Mouse (Mus musculus): ENCODE results near the gene Ramp2. TPM values are rescaled to one million over a fixed set of nuclear protein-coding genes. Genes with fewer than 3 reads are reported as not detected.

The Ramp2 gene
- polyA plus RNA-seq, 1 experiment = 20.5 TPM

DNA sequence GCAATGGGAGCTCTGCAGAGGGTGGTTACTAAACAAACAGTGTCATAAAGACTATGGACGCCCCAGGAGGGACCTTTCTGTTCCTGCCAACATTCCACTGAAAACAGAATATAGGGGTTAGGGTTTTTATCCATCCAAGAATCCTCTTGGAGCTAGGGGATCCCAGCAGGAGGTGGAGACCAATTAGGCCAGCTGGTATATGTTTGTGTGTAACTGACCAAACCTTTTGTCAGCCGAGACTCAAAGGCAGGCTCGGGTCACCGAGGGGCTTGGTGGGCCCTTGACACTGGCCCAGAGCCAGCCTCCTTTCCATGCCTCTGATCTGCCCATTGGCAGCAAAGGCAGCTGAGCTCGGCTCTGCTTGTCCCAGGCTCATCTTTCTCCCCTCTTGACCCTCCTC is 37.1 kb downstream of the Ramp2 start:
- no peak for DNase-seq
- no peak overlapping the region for H3K27ac ChIP-seq (ENCODE audit: control insufficient read depth, insufficient read depth, low read length)
- H3K36me3 ChIP-seq (ENCODE audit: control insufficient read depth, insufficient read depth, low read length) = peaks cover 13% of the 10 kb centered on the region
- H3K4me3 ChIP-seq (ENCODE audit: control insufficient read depth, insufficient read depth, low read length) = no peak overlapping the region
- H3K27me3 ChIP-seq (ENCODE audit: control insufficient read depth, insufficient read depth, low read length) = no peaks in the 10 kb centered on the region
- 89% methylated on average over 5 of the region's 5 CpGs for WGBS
- TF ChIP-seq CTCF (IDR thresholded peaks at IDR 0.05; ENCODE audit: borderline replicate concordance, control insufficient read depth, extremely low read depth, insufficient read depth, low read length, poor library complexity) = no peak
- no peak for TF ChIP-seq POLR2A (IDR thresholded peaks at IDR 0.05; ENCODE audit: control insufficient read depth, extremely low read depth, insufficient read depth, low read length, poor library complexity)
- H3K4me1 ChIP-seq (replicated peaks; ENCODE audit: control insufficient read depth, insufficient read depth, low read length) = peaks cover 8% of the 10 kb centered on the region

DNA sequence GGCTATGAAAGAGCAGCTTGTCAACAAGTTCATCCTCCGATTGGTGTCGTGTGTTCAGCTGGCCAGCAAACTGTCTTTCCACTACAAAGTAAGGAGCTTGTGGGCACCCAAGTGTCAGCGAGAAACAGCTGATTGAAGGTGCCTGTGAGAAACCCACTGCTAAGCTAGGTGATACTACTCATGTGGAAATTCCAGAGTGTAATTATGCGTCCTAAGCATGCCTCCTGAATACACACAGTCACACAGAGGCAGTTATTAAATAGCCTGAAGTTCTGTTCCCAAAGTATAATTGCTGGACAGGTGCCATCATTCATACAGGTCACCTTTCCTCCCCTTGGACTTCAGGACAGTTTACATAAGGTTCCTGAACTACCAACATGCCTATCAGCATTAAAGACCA is 38.0 kb downstream of the Ramp2 start:
- no peak overlapping the region for H3K4me3 ChIP-seq (ENCODE audit: control insufficient read depth, insufficient read depth, low read length)
- whole genome bisulfite sequencing = 89% methylated on average over 4 of the region's 4 CpGs
- TF ChIP-seq CTCF (IDR thresholded peaks at IDR 0.05; ENCODE audit: borderline replicate concordance, control insufficient read depth, extremely low read depth, insufficient read depth, low read length, poor library complexity) (no peak), POLR2A (IDR thresholded peaks at IDR 0.05; ENCODE audit: control insufficient read depth, extremely low read depth, insufficient read depth, low read length, poor library complexity) (no peak)
- no peak for DNase-seq
- no peak overlapping the region for H3K27ac ChIP-seq (ENCODE audit: control insufficient read depth, insufficient read depth, low read length)
- H3K36me3 ChIP-seq (ENCODE audit: control insufficient read depth, insufficient read depth, low read length) = peaks cover 20% of the 10 kb centered on the region
- peaks cover 4% of the 10 kb centered on the region for H3K4me1 ChIP-seq (replicated peaks; ENCODE audit: control insufficient read depth, insufficient read depth, low read length)
- H3K27me3 ChIP-seq (ENCODE audit: control insufficient read depth, insufficient read depth, low read length) = no peaks in the 10 kb centered on the region

DNA sequence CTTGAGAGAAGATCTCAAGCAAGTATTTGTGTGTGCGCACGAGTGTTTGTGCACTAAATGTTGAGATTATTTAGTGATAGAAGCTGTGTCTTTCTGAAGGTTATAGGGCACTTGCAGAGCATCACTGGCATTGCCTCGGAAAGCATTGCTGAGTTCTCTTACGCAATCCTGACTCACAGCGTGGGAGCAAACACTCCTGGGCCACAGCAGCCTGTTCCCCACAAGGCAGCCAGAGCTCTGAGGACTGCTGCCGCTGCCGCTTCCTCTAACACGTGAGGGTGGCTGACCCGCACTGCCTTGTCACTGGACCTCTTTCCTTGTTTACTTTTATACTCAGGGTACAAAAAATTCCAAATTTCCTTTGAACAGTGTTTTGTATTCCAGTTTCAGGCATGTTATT is 41.5 kb downstream of the Ramp2 start:
- TF ChIP-seq CTCF (IDR thresholded peaks at IDR 0.05; ENCODE audit: borderline replicate concordance, control insufficient read depth, extremely low read depth, insufficient read depth, low read length, poor library complexity) (no peak), POLR2A (IDR thresholded peaks at IDR 0.05; ENCODE audit: control insufficient read depth, extremely low read depth, insufficient read depth, low read length, poor library complexity) (no peak)
- peaks cover 52% of the 10 kb centered on the region for H3K36me3 ChIP-seq (ENCODE audit: control insufficient read depth, insufficient read depth, low read length)
- H3K27ac ChIP-seq (ENCODE audit: control insufficient read depth, insufficient read depth, low read length) = no peak overlapping the region
- no peaks in the 10 kb centered on the region for H3K4me1 ChIP-seq (replicated peaks; ENCODE audit: control insufficient read depth, insufficient read depth, low read length)
- WGBS = 94% methylated on average over 9 of the region's 9 CpGs
- H3K27me3 ChIP-seq (ENCODE audit: control insufficient read depth, insufficient read depth, low read length) = no peaks in the 10 kb centered on the region
- no peak overlapping the region for H3K4me3 ChIP-seq (ENCODE audit: control insufficient read depth, insufficient read depth, low read length)
- no peak for DNase-seq

DNA sequence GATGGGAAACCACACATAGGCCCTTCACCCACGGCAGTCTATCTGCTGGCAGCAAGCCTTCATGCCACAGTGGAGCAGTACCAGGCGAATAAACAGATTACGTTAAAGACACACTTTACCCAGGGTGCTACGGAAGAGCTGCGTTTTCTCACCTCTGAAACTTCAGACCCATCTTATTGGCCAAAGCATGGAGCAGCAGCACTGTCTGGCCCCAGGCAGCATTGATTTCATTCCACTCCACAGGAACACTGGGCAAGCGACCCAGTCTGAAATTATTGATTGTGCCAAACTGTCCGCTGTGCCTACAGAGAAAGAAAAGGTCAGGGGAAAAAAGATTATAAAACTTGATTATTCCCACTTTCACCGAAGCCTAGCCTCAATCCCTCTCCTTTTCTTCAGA is 45.4 kb downstream of the Ramp2 start:
- H3K4me1 ChIP-seq (replicated peaks; ENCODE audit: control insufficient read depth, insufficient read depth, low read length) = no peaks in the 10 kb centered on the region
- peaks cover 82% of the 10 kb centered on the region for H3K36me3 ChIP-seq (ENCODE audit: control insufficient read depth, insufficient read depth, low read length)
- DNase-seq = no peak
- WGBS = 97% methylated on average over 8 of the region's 8 CpGs
- TF ChIP-seq POLR2A (IDR thresholded peaks at IDR 0.05; ENCODE audit: control insufficient read depth, extremely low read depth, insufficient read depth, low read length, poor library complexity) (no peak), CTCF (IDR thresholded peaks at IDR 0.05; ENCODE audit: borderline replicate concordance, control insufficient read depth, extremely low read depth, insufficient read depth, low read length, poor library complexity) (no peak)
- H3K27ac ChIP-seq (ENCODE audit: control insufficient read depth, insufficient read depth, low read length) = no peak overlapping the region
- no peaks in the 10 kb centered on the region for H3K27me3 ChIP-seq (ENCODE audit: control insufficient read depth, insufficient read depth, low read length)
- no peak overlapping the region for H3K4me3 ChIP-seq (ENCODE audit: control insufficient read depth, insufficient read depth, low read length)

DNA sequence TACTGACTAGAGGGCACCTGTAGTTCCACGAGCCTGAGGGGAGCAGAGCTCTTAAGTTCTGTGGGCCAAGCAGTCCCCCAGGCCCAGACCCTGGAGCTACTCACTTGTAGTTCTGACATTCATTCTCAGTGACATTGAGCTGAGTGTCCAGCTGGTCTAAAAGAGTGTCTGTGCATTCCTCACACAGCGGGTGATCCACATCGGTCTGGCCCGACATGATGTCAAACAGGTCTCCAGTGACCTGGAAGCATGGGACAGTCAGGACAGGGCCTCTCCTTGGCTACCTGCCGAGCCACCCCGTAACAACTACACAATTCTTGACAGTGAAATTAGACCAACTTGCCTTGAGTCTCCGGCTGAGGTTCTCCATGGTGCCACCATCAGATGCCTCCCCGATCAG is 49.4 kb downstream of the Ramp2 start:
- 98% methylated on average over 8 of the region's 8 CpGs for WGBS
- H3K4me1 ChIP-seq (replicated peaks; ENCODE audit: control insufficient read depth, insufficient read depth, low read length) = no peaks in the 10 kb centered on the region
- no peak for TF ChIP-seq POLR2A (IDR thresholded peaks at IDR 0.05; ENCODE audit: control insufficient read depth, extremely low read depth, insufficient read depth, low read length, poor library complexity)
- TF ChIP-seq CTCF (IDR thresholded peaks at IDR 0.05; ENCODE audit: borderline replicate concordance, control insufficient read depth, extremely low read depth, insufficient read depth, low read length, poor library complexity) = no peak
- H3K4me3 ChIP-seq (ENCODE audit: control insufficient read depth, insufficient read depth, low read length) = no peak overlapping the region
- H3K27me3 ChIP-seq (ENCODE audit: control insufficient read depth, insufficient read depth, low read length) = no peaks in the 10 kb centered on the region
- H3K36me3 ChIP-seq (ENCODE audit: control insufficient read depth, insufficient read depth, low read length) = peaks cover 72% of the 10 kb centered on the region
- no peak for DNase-seq
- no peak overlapping the region for H3K27ac ChIP-seq (ENCODE audit: control insufficient read depth, insufficient read depth, low read length)

DNA sequence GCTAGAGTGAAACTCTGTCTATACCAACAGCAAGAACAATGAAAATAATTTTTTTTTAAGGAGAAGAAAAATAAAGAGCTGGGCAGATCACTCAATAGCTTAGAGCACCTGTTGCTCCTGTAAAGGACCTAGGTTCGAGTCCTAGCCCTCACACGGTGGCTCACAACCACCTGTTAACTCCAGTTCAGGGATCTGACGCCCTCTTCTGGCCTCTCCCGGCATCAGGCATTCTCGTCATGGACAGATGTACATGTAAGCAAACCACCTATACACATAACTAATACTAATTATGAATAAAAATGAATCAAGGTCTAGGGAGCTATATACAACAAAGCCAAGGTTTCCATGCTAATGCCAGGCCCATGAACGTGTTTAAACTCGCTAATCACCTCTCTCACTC is 55.1 kb downstream of the Ramp2 start:
- no peak overlapping the region for H3K4me3 ChIP-seq (ENCODE audit: control insufficient read depth, insufficient read depth, low read length)
- peaks cover 10% of the 10 kb centered on the region for H3K4me1 ChIP-seq (replicated peaks; ENCODE audit: control insufficient read depth, insufficient read depth, low read length)
- H3K27me3 ChIP-seq (ENCODE audit: control insufficient read depth, insufficient read depth, low read length) = no peaks in the 10 kb centered on the region
- H3K36me3 ChIP-seq (ENCODE audit: control insufficient read depth, insufficient read depth, low read length) = peaks cover 22% of the 10 kb centered on the region
- TF ChIP-seq POLR2A (IDR thresholded peaks at IDR 0.05; ENCODE audit: control insufficient read depth, extremely low read depth, insufficient read depth, low read length, poor library complexity) (no peak), CTCF (IDR thresholded peaks at IDR 0.05; ENCODE audit: borderline replicate concordance, control insufficient read depth, extremely low read depth, insufficient read depth, low read length, poor library complexity) (no peak)
- H3K27ac ChIP-seq (ENCODE audit: control insufficient read depth, insufficient read depth, low read length) = no peak overlapping the region
- WGBS = 66% methylated on average over 7 of the region's 7 CpGs
- no peak for DNase-seq

Data from thymus, adult 2 months (tissue).